Mouse (Mus musculus): ENCODE results near the gene Wbp4. TPM values are rescaled to one million over a fixed set of nuclear protein-coding genes. Genes with fewer than 3 reads are reported as not detected.

Gene Wbp4
- polyA plus RNA-seq, 1 experiment from 2014 or later = 27.6 TPM

DNA sequence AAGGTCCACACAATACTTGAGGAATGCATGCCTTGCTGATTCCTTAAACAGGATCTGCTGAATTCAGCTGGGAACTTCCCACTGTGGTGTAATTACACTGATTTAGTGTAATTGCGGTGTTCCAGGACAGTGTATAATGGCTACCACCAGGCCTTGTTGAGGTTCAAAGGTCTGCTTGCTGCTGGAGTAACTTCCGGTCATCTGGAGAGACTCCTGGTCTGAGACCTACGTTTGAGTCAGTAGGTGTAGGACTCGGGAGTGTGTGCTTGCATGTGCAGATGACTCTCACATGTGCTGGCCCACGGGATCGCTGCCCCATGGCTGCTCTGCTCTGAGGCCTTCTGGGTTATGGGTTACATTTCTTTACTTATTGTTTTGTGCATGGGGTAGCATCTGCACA lies 13.0 kb upstream of the Wbp4 start:
- H3K27me3 ChIP-seq (ENCODE audit: control insufficient read depth, insufficient read depth, low read length) = no peaks in the 10 kb centered on the region
- WGBS = 86% methylated on average over 6 of the region's 6 CpGs
- H3K4me2 ChIP-seq (ENCODE audit: low read depth, low read length) = no peak overlapping the region
- 0 out of 2 replicates have a peak, but pooled peaks cover 7% of the 10 kb centered on the region for H3K36me3 ChIP-seq (ENCODE audit: control insufficient read depth, insufficient read depth)
- H3K4me3 ChIP-seq (ENCODE audit: low read length) = no peak overlapping the region
- peaks cover 5% of the 10 kb centered on the region; the same call in 1 of the 2 replicates for H3K4me1 ChIP-seq (ENCODE audit: control insufficient read depth, insufficient read depth, low read length)
- no peak overlapping the region for H3K27ac ChIP-seq (ENCODE audit: low read length)
- no peak overlapping the region for H3K9ac ChIP-seq (ENCODE audit: low read length)
- ATAC-seq (replicated peaks; ENCODE audit: extremely low read depth, insufficient read depth, low FRiP score) = no peak
- no peaks in the 10 kb centered on the region for H3K9me3 ChIP-seq (replicated peaks; ENCODE audit: control insufficient read depth, low read length)

- WGBS = 58% methylated on average over 3 of the region's 3 CpGs
- no peak overlapping the region for H3K27ac ChIP-seq (ENCODE audit: low read length)
- H3K9ac ChIP-seq (ENCODE audit: low read length) = no peak overlapping the region
- no peak for ATAC-seq (replicated peaks; ENCODE audit: extremely low read depth, insufficient read depth, low FRiP score)
- no peak overlapping the region for H3K4me2 ChIP-seq (ENCODE audit: low read depth, low read length)
- no peaks in the 10 kb centered on the region for H3K9me3 ChIP-seq (replicated peaks; ENCODE audit: control insufficient read depth, low read length)
- H3K36me3 ChIP-seq (ENCODE audit: control insufficient read depth, insufficient read depth) = 0 out of 2 replicates have a peak, but pooled peaks cover 7% of the 10 kb centered on the region
- peaks cover 31% of the 10 kb centered on the region for H3K4me1 ChIP-seq (ENCODE audit: control insufficient read depth, insufficient read depth, low read length)
- H3K4me3 ChIP-seq (ENCODE audit: low read length) = no peak overlapping the region
- H3K27me3 ChIP-seq (ENCODE audit: control insufficient read depth, insufficient read depth, low read length) = no peaks in the 10 kb centered on the region
Measured at GRCm38 (mm10) chr14:79490246-79490645, 8.9 kb upstream of the Wbp4 start.

- 0 out of 2 replicates have a peak, but pooled peaks cover 7% of the 10 kb centered on the region for H3K36me3 ChIP-seq (ENCODE audit: control insufficient read depth, insufficient read depth)
- no peak overlapping the region for H3K4me2 ChIP-seq (ENCODE audit: low read depth, low read length)
- H3K27me3 ChIP-seq (ENCODE audit: control insufficient read depth, insufficient read depth, low read length) = no peaks in the 10 kb centered on the region
- H3K9me3 ChIP-seq (replicated peaks; ENCODE audit: control insufficient read depth, low read length) = no peaks in the 10 kb centered on the region
- no peak overlapping the region for H3K9ac ChIP-seq (ENCODE audit: low read length)
- H3K27ac ChIP-seq (ENCODE audit: low read length) = no peak overlapping the region
- no peak overlapping the region for H3K4me3 ChIP-seq (ENCODE audit: low read length)
- peaks cover 31% of the 10 kb centered on the region for H3K4me1 ChIP-seq (ENCODE audit: control insufficient read depth, insufficient read depth, low read length)
- 71% methylated on average over 12 of the region's 12 CpGs for WGBS
- no peak for ATAC-seq (replicated peaks; ENCODE audit: extremely low read depth, insufficient read depth, low FRiP score)
Measured at GRCm38 (mm10) chr14:79489150-79489549, 7.8 kb upstream of the Wbp4 start.

DNA sequence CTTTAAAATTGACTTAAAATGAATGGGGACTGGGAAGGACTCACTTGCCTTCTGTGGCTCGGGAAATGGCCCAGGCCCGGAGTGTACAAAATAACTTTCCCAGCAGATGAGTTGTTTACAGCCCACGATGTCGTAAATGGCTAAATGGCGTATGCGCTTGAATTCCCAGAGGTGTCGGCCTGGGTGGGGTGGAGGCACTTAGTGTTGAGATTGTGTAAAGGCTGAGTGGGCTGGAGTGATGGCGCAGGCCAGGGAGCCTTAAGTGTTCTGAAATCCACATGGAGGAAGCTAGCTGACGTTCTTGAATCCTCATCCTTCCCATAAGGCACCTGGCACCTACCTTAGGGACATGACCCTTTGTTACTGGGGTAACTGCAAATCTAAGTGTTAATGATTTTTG lies 7.2 kb upstream of the Wbp4 start:
- H3K9ac ChIP-seq (ENCODE audit: low read length) = no peak overlapping the region
- H3K27ac ChIP-seq (ENCODE audit: low read length) = no peak overlapping the region
- 83% methylated on average over 9 of the region's 9 CpGs for WGBS
- 0 out of 2 replicates have a peak, but pooled peaks cover 7% of the 10 kb centered on the region for H3K36me3 ChIP-seq (ENCODE audit: control insufficient read depth, insufficient read depth)
- H3K4me3 ChIP-seq (ENCODE audit: low read length) = no peak overlapping the region
- ATAC-seq (replicated peaks; ENCODE audit: extremely low read depth, insufficient read depth, low FRiP score) = no peak
- H3K27me3 ChIP-seq (ENCODE audit: control insufficient read depth, insufficient read depth, low read length) = no peaks in the 10 kb centered on the region
- peaks cover 37% of the 10 kb centered on the region for H3K4me1 ChIP-seq (ENCODE audit: control insufficient read depth, insufficient read depth, low read length)
- no peaks in the 10 kb centered on the region for H3K9me3 ChIP-seq (replicated peaks; ENCODE audit: control insufficient read depth, low read length)
- no peak overlapping the region for H3K4me2 ChIP-seq (ENCODE audit: low read depth, low read length)

DNA sequence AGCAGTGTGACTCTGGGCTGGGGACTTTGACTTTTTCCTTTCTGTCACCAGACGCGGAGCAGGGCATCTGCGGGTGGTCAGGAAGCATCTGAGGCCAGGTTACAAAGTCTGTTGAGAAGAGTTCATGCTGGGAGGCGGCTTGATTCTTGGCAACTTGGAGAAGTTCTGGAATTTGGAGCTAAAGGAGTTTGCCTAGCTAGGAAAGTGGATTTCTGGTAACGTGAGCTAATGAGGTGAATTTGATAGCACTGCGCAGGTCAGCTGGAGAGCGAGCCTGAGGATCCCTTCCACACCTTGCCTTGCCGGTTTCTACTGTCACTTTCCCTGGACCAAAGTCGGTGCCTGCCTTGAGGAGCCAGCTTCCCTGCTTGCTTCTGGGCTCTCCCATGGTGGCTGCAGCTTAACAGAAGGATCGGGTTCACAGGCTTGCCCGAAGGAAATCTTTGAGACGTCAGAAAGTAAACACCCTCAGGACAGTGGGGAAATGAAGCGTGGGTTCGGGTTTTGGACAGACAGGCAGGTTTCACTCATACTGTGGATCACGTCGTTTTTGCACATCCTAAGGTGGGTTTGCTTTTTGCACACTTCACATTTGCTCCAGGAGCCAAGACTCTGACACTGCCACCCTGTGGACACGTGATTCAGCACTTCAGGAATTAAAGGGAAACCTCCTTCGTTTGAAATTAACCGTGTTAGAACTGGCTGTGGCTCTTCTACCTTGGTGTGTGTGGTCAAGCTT lies 5.8 kb upstream of the Wbp4 start:
- Histone ChIP-seq H3K9me3 (replicated peaks; ENCODE audit: control insufficient read depth, low read length) (no peaks in the 10 kb centered on the region), H3K27me3 (ENCODE audit: control insufficient read depth, insufficient read depth, low read length) (no peaks in the 10 kb centered on the region), H3K27ac (ENCODE audit: low read length) (peak overlapping the region; percentile 68), H3K4me3 (ENCODE audit: low read length) (peak overlapping the region; percentile 62), H3K4me1 (ENCODE audit: control insufficient read depth, insufficient read depth, low read length) (peaks cover 45% of the 10 kb centered on the region), H3K36me3 (ENCODE audit: control insufficient read depth, insufficient read depth) (0 out of 2 replicates have a peak, but pooled peaks cover 7% of the 10 kb centered on the region), H3K4me2 (ENCODE audit: low read depth, low read length) (peak overlapping the region; percentile 90), H3K9ac (ENCODE audit: low read length) (peak overlapping the region; percentile 66)
- 4% methylated on average over 19 of the region's 19 CpGs for WGBS
- peak; percentile 42; the same call in 1 of the 2 replicates for ATAC-seq (replicated peaks; ENCODE audit: extremely low read depth, insufficient read depth, low FRiP score)

DNA sequence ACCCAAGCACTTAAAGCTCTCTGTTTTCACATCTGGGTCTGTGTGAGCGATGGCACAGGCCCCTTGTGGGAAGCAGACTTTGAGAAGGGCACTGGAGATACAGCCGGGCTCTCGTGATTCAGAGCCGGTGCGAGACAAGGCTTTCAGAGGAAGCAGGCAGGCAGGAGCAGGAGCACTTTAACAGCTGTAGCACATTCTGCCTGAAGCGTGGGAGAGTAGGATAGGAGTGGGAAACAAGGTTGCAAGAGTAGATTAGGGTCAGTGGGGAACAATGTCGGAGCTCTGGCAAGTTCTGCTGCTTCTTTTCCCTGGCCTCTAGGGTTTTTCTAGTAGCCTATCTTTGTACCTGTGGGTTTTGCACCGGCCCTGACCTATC lies 5.3 kb upstream of the Wbp4 start:
- H3K9me3 ChIP-seq (replicated peaks; ENCODE audit: control insufficient read depth, low read length) = no peaks in the 10 kb centered on the region
- H3K27ac ChIP-seq (ENCODE audit: low read length) = peak overlapping the region; percentile 68
- peak overlapping the region; percentile 66 for H3K9ac ChIP-seq (ENCODE audit: low read length)
- H3K4me1 ChIP-seq (ENCODE audit: control insufficient read depth, insufficient read depth, low read length) = peaks cover 45% of the 10 kb centered on the region
- 0 out of 2 replicates have a peak, but pooled peaks cover 3% of the 10 kb centered on the region for H3K36me3 ChIP-seq (ENCODE audit: control insufficient read depth, insufficient read depth)
- 16% methylated on average over 8 of the region's 8 CpGs for WGBS
- ATAC-seq (replicated peaks; ENCODE audit: extremely low read depth, insufficient read depth, low FRiP score) = no peak; the same call in 1 of the 2 replicates
- H3K4me3 ChIP-seq (ENCODE audit: low read length) = peak overlapping the region; percentile 62
- peak overlapping the region; percentile 90 for H3K4me2 ChIP-seq (ENCODE audit: low read depth, low read length)
- H3K27me3 ChIP-seq (ENCODE audit: control insufficient read depth, insufficient read depth, low read length) = no peaks in the 10 kb centered on the region

GRCm38 (mm10) chr14:79483611-79484120 lies 2.3 kb upstream of the Wbp4 start:
- Histone ChIP-seq H3K36me3 (ENCODE audit: control insufficient read depth, insufficient read depth) (no peaks in the 10 kb centered on the region), H3K4me3 (ENCODE audit: low read length) (peak overlapping the region; percentile 98), H3K27me3 (ENCODE audit: control insufficient read depth, insufficient read depth, low read length) (no peaks in the 10 kb centered on the region), H3K4me2 (ENCODE audit: low read depth, low read length) (peak overlapping the region; percentile 77), H3K9ac (ENCODE audit: low read length) (peak overlapping the region; percentile 99; the same call in 1 of the 2 replicates), H3K27ac (ENCODE audit: low read length) (no peak overlapping the region; the same call in 1 of the 2 replicates), H3K4me1 (ENCODE audit: control insufficient read depth, insufficient read depth, low read length) (peaks cover 51% of the 10 kb centered on the region), H3K9me3 (replicated peaks; ENCODE audit: control insufficient read depth, low read length) (no peaks in the 10 kb centered on the region)
- ATAC-seq (replicated peaks; ENCODE audit: extremely low read depth, insufficient read depth, low FRiP score) = no peak
- WGBS = 78% methylated on average over 8 of the region's 8 CpGs

GRCm38 (mm10) chr14:79482747-79483355 lies 1.5 kb upstream of the Wbp4 start:
- peak overlapping the region; percentile 99 for H3K9ac ChIP-seq (ENCODE audit: low read length)
- peak overlapping the region; percentile 100 for H3K27ac ChIP-seq (ENCODE audit: low read length)
- no peaks in the 10 kb centered on the region for H3K27me3 ChIP-seq (ENCODE audit: control insufficient read depth, insufficient read depth, low read length)
- peak overlapping the region; percentile 77 for H3K4me2 ChIP-seq (ENCODE audit: low read depth, low read length)
- no peak for ATAC-seq (replicated peaks; ENCODE audit: extremely low read depth, insufficient read depth, low FRiP score)
- peak overlapping the region; percentile 98 for H3K4me3 ChIP-seq (ENCODE audit: low read length)
- 30% methylated on average over 15 of the region's 15 CpGs for WGBS
- peaks cover under 1% of the 10 kb centered on the region; the same call in 1 of the 2 replicates for H3K36me3 ChIP-seq (ENCODE audit: control insufficient read depth, insufficient read depth)
- no peaks in the 10 kb centered on the region for H3K9me3 ChIP-seq (replicated peaks; ENCODE audit: control insufficient read depth, low read length)
- peaks cover 46% of the 10 kb centered on the region for H3K4me1 ChIP-seq (ENCODE audit: control insufficient read depth, insufficient read depth, low read length)

DNA sequence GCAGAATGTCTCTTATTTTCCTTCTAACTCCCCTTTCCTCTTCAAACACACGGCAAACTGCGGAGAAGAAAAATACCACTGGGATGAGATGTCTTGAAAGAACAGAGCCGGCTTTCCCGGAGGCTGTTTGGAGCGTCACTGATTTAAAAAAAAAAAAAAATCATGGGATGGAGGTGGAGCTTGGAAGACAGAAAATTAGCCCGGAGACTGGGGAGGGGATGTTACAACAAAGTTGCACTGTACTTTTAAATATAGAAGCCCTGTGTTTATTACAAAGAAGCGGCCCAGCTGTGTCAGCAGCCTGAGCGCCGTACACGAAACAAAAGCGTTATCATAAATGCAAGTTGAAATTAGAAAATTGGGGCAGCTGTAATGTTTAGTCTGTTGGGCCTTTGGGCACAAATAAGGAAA lies 936 bp upstream of the Wbp4 start:
- Histone ChIP-seq H3K4me2 (ENCODE audit: low read depth, low read length) (peak overlapping the region; percentile 77), H3K9ac (ENCODE audit: low read length) (peak overlapping the region; percentile 99), H3K9me3 (replicated peaks; ENCODE audit: control insufficient read depth, low read length) (no peaks in the 10 kb centered on the region), H3K36me3 (ENCODE audit: control insufficient read depth, insufficient read depth) (peaks cover 3% of the 10 kb centered on the region; the same call in 1 of the 2 replicates), H3K27me3 (ENCODE audit: control insufficient read depth, insufficient read depth, low read length) (no peaks in the 10 kb centered on the region), H3K4me3 (ENCODE audit: low read length) (peak overlapping the region; percentile 98), H3K4me1 (ENCODE audit: control insufficient read depth, insufficient read depth, low read length) (peaks cover 40% of the 10 kb centered on the region), H3K27ac (ENCODE audit: low read length) (peak overlapping the region; percentile 100)
- ATAC-seq (replicated peaks; ENCODE audit: extremely low read depth, insufficient read depth, low FRiP score) = no peak
- under 1% methylated on average over 11 of the region's 11 CpGs for WGBS
